In the genomic region with DNA sequence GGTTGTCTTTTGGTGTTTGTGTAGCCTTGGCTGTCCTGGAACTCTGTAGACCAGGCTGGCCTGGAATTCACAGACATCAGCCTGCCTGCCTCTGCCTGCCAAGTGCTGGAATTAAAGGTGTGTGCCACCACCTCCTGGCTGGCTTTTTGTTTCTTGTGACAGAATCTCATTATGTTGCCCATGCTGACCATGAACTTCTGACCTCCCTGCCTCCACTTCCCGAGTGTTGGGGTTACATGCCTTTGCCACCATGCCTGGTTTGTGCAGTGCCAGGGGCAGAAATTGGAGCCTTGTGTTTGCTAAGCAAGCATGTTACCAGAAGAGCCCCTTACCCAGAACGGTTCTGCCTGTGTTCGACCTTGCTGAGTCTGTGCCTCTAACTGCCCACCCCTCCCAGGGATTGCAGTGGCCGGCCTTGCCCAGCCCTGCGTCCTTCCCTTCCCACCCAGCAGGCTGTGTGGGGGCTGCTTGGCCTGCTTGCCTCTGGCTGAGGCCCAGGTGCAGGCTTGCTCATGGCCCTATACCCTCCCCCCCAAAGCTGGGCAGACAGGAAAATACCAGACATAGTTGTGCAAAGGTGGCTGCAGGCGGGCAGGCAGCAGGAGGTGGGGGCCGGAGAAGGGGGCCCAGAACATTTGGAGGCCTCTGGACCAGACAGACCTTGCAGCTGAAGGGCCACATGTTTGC, we compare ENCODE assay signal across 8 mouse cellular contexts. TPM values are rescaled to one million over a fixed set of nuclear protein-coding genes. Genes with fewer than 3 reads are reported as not detected.
DNase-seq lines count a peak whose midpoint lies in the region; ATAC-seq lines count a peak whose summit lies in the region.

No protein-coding gene starts in this region.

- no peaks in the 10 kb centered on the region for H3K27me3 ChIP-seq in limb, embryonic 13.5 days

- H3K9me3 ChIP-seq in limb, embryonic 13.5 days: no peaks in the 10 kb centered on the region

- WGBS in limb, embryonic 13.5 days: 5% methylated on average over 7 of the region's 7 CpGs

- ATAC-seq in limb, embryonic 13.5 days (ENCODE audit: low FRiP score, low read depth): peak; percentile 54
- ATAC-seq in monocyte, adult 5-6 weeks (replicated peaks; ENCODE audit: insufficient number of reproducible peaks, low FRiP score, low TSS enrichment, poor library complexity, severe bottlenecking): no peak
- ATAC-seq in erythroid progenitor cell, adult 5-6 weeks (replicated peaks; ENCODE audit: low FRiP score, poor library complexity, severe bottlenecking): no peak

- peak; percentile 26 for DNase-seq in embryo, embryonic 10.5 days (ENCODE audit: low spot score)
- no peak for DNase-seq in embryo, embryonic 10 days (ENCODE audit: low spot score)
- DNase-seq in urinary bladder, postnatal 14 days (ENCODE audit: low spot score): peak; percentile 45
- no peak for DNase-seq in urinary bladder, postnatal 10 days (ENCODE audit: low spot score)
- DNase-seq in cerebellum, adult 8-10 months: no peak

- 0 out of 2 replicates have a peak overlapping the region, but pooled peaks have one; percentile 10 for H3K4me3 ChIP-seq in limb, embryonic 13.5 days

- peaks cover 100% of the 10 kb centered on the region for H3K4me1 ChIP-seq in limb, embryonic 13.5 days

- peak overlapping the region; percentile 92 for H3K27ac ChIP-seq in limb, embryonic 13.5 days

- peak overlapping the region; percentile 57 for H3K4me2 ChIP-seq in limb, embryonic 13.5 days (replicated peaks)

- peak overlapping the region; percentile 56 for H3K9ac ChIP-seq in limb, embryonic 13.5 days

- H3K36me3 ChIP-seq in limb, embryonic 13.5 days: peaks cover 2% of the 10 kb centered on the region; the same call in 1 of the 2 replicates

RNA-seq across cellular contexts. Expression of gene Glis2, which starts 8.4 kb away (rescaled TPM):
- 32.0 and 39.4 TPM in 2 replicates for polyA plus RNA-seq in limb, embryonic 13.5 days (2015; fragmentation: Nextera tagmentation; extraction: Ambion mirVana)
- total RNA-seq in monocyte, adult 5-6 weeks (2017): 0.19 to 0.76 TPM (median 0.64 TPM) in 3 replicates
- not detected in 2 replicates for total RNA-seq in erythroid progenitor cell, adult 5-6 weeks (2015; ENCODE audit: low replicate concordance)
- not detected in 2 replicates for total RNA-seq in erythroid progenitor cell, adult 5-6 weeks (2017; ENCODE audit: low replicate concordance)

RNA-seq across cellular contexts. Expression of gene Pam16, which starts 21.9 kb away (rescaled TPM):
- 105 and 106 TPM in 2 replicates for polyA plus RNA-seq in limb, embryonic 13.5 days (2015; fragmentation: Nextera tagmentation; extraction: Ambion mirVana)
- 5.1 to 18.7 TPM (median 14.8 TPM) in 3 replicates for total RNA-seq in monocyte, adult 5-6 weeks (2017)
- 9.4 and 16.8 TPM in 2 replicates for total RNA-seq in erythroid progenitor cell, adult 5-6 weeks (2015; ENCODE audit: low replicate concordance)
- 3.9 and 9.6 TPM in 2 replicates for total RNA-seq in erythroid progenitor cell, adult 5-6 weeks (2017; ENCODE audit: low replicate concordance)

RNA-seq across cellular contexts. Expression of gene Vasn, which starts 36.8 kb away (rescaled TPM):
- 35.6 and 35.9 TPM in 2 replicates for polyA plus RNA-seq in limb, embryonic 13.5 days (2015; fragmentation: Nextera tagmentation; extraction: Ambion mirVana)
- total RNA-seq in monocyte, adult 5-6 weeks (2017): 0.19 to 0.43 TPM (median 0.39 TPM) in 3 replicates
- not detected in 2 replicates for total RNA-seq in erythroid progenitor cell, adult 5-6 weeks (2015; ENCODE audit: low replicate concordance)
- total RNA-seq in erythroid progenitor cell, adult 5-6 weeks (2017; ENCODE audit: low replicate concordance): not detected in 2 replicates

RNA-seq across cellular contexts. Expression of gene Dnaja3, which starts 36.9 kb away (rescaled TPM):
- polyA plus RNA-seq in limb, embryonic 13.5 days (2015; fragmentation: Nextera tagmentation; extraction: Ambion mirVana): 56.6 and 60.0 TPM in 2 replicates
- 25.9 to 34.1 TPM (median 26.3 TPM) in 3 replicates for total RNA-seq in monocyte, adult 5-6 weeks (2017)
- 10.1 and 12.6 TPM in 2 replicates for total RNA-seq in erythroid progenitor cell, adult 5-6 weeks (2015; ENCODE audit: low replicate concordance)
- 10.9 and 14.3 TPM in 2 replicates for total RNA-seq in erythroid progenitor cell, adult 5-6 weeks (2017; ENCODE audit: low replicate concordance)

RNA-seq across cellular contexts. Expression of gene Tfap4, which starts 43.3 kb away (rescaled TPM):
- 24.9 and 26.3 TPM in 2 replicates for polyA plus RNA-seq in limb, embryonic 13.5 days (2015; fragmentation: Nextera tagmentation; extraction: Ambion mirVana)
- total RNA-seq in monocyte, adult 5-6 weeks (2017): 2.7 to 14.0 TPM (median 4.0 TPM) in 3 replicates
- 4.6 and 7.6 TPM in 2 replicates for total RNA-seq in erythroid progenitor cell, adult 5-6 weeks (2015; ENCODE audit: low replicate concordance)
- total RNA-seq in erythroid progenitor cell, adult 5-6 weeks (2017; ENCODE audit: low replicate concordance): 1.7 and 2.7 TPM in 2 replicates

Comparison
In these comparisons a context has a peak if more than half of its experiments do, and no peak if none do; other contexts are left out.
1. DNase-seq: peak in embryo, embryonic 10.5 days (single experiment) and urinary bladder, postnatal 14 days (single experiment); none in embryo, embryonic 10 days (single experiment), urinary bladder, postnatal 10 days (single experiment) and cerebellum, adult 8-10 months (single experiment).